Mouse (Mus musculus) intestine, embryonic 15.5 days (tissue): Measurements from ENCODE around the gene Znfx1. TPM values are rescaled to one million over a fixed set of nuclear protein-coding genes. Genes with fewer than 3 reads are reported as not detected.
A peak's percentile ranks its signal among the peaks of the same experiment; 100 is the strongest.

ENCODE experiments used
- ATAC-seq: fragments of 200-750 bp; cut with Nextera tagmentation; 2 replicates; pipeline ENCODE4 v1.8.0; 2017; ENCODE audit warnings: moderate TSS enrichment, moderate library complexity
- H3K27ac ChIP-seq: fragments of 300-500 bp; sonication (generic); 2 replicates; pipeline ENCODE4 v1.5.1; 2015; ENCODE audit warnings: mild to moderate bottlenecking, inconsistent platforms
- H3K27me3 ChIP-seq: fragments of 300-500 bp; sonication (generic); replicated peaks from 2 replicates; pipeline ENCODE4 v1.6.1; 2015; ENCODE audit warnings: inconsistent platforms
- H3K36me3 ChIP-seq: fragments of 300-500 bp; sonication (generic); 2 replicates; pipeline ENCODE4 v1.6.1; 2015; ENCODE audit warnings: inconsistent platforms
- H3K4me1 ChIP-seq: fragments of 300-500 bp; sonication (generic); replicated peaks from 2 replicates; pipeline ENCODE4 v1.6.1; 2015; ENCODE audit warnings: inconsistent platforms
- H3K4me2 ChIP-seq: fragments of 300-500 bp; sonication (generic); replicated peaks from 2 replicates; pipeline ENCODE4 v1.6.1; 2015; ENCODE audit warnings: mild to moderate bottlenecking, inconsistent platforms
- H3K4me3 ChIP-seq: fragments of 300-500 bp; sonication (generic); replicated peaks from 2 replicates; pipeline ENCODE4 v1.5.1; 2015; ENCODE audit warnings: inconsistent platforms
- H3K9ac ChIP-seq: fragments of 300-500 bp; sonication (generic); 2 replicates; pipeline ENCODE4 v1.6.1; 2015; ENCODE audit warnings: inconsistent platforms
- H3K9me3 ChIP-seq: fragments of 300-500 bp; sonication (generic); 2 replicates; pipeline ENCODE4 v1.6.1; 2016; ENCODE audit warnings: inconsistent platforms
- WGBS: fragments of 180-500 bp; shearing (Covaris S2); methylation state at CpG from one replicate; pipeline ENCODE4 v1.1.7; 2015; 5-methylcytosine and 5-hydroxymethylcytosine counted together
- polyA plus RNA-seq: library from polyadenylated mRNA; unstranded; fragments of >200 nt; fragmentation: Nextera tagmentation; extraction: Ambion mirVana; gene quantifications from 2 replicates; pipeline ENCODE4 v1.2.1, GENCODE M21; 2015

Znfx1 gene
- polyA plus RNA-seq, 1 experiment from 2014 or later, result 7.8 TPM

DNA sequence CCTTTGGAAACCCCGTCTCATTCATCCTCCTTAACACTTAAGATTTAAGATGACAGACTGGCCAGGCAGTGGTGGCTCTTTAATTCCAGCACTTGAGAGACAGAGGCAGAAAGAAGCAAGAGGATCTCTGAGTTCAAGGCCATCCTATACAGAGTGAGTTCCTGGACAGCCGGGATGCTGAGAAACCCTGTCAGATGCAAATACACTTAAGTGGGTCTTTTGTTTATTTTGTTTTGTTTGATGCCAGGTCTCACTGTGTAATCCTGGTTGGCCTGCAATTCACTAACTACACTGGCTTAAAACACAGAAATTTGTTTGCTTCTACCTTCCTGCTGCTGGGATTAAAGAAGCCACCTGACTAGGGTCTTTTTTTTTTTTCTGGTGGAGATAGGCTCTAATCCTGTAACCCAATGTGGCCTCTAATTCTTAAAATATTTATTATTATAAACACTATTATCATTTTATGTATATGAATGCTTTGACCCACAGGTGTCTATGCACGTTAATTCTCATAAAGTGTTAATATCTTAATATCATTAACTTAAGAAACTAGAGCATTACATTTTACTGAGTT lies 3.9 kb downstream of the Znfx1 start:
- Histone ChIP-seq H3K4me3 (no peak overlapping the region), H3K9ac (no peak overlapping the region), H3K27me3 (no peaks in the 10 kb centered on the region), H3K36me3 (peaks cover 15% of the 10 kb centered on the region), H3K27ac (0 out of 2 replicates have a peak overlapping the region, but pooled peaks have one; percentile 36), H3K4me2 (no peak overlapping the region), H3K4me1 (peaks cover 25% of the 10 kb centered on the region; the same call in 1 of the 2 replicates), H3K9me3 (no peaks in the 10 kb centered on the region)
- no peak for ATAC-seq
- WGBS, result 53% methylated on average over 3 of the region's 3 CpGs

DNA sequence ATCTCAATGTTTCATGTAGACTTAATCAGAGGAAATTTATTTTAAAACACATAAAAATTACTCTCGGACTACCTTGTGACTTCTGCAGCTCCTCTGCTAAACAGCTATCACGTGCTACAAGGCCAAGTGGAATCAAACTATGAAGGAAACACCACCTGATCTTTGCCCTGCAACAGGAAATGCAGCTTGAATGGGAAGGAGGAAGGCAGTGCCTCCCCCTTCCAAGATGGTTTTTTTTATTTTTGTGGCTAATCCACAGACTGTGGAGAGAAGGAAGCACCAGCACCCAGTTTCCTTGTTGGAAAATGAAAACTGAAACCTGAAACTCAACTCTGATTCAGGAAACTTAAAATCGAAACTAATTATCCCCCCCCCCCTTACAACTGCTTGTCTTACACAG lies 4.6 kb downstream of the Znfx1 start:
- 44% methylated on average over 3 of the region's 3 CpGs for WGBS
- Histone ChIP-seq H3K4me2 (0 out of 2 replicates have a peak overlapping the region, but pooled peaks have one; percentile 21), H3K27ac (peak overlapping the region; percentile 44; the same call in 1 of the 2 replicates), H3K4me1 (peaks cover 28% of the 10 kb centered on the region; the same call in 1 of the 2 replicates), H3K4me3 (no peak overlapping the region), H3K27me3 (no peaks in the 10 kb centered on the region), H3K9ac (no peak overlapping the region), H3K36me3 (peaks cover 15% of the 10 kb centered on the region), H3K9me3 (no peaks in the 10 kb centered on the region)
- no peak for ATAC-seq

DNA sequence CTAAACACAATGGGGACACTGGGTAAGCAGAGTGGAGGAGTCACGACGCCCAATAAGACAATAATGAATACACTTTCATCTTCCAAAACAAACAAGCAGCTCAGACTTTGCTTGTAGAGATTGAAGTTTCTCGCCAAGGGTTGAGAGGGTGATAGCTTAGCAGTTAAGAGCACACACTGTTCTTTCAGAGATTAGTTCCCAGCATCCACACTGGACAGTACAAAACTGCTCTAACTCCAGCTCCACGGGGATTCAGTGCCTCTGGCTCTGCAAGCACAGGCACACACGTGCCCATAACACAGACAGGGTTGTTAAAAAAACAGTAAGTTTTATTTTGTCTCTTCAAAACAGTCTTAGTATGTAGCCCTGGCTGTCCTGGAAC lies 5.9 kb downstream of the Znfx1 start:
- peaks cover 28% of the 10 kb centered on the region; the same call in 1 of the 2 replicates for H3K4me1 ChIP-seq
- peaks cover 15% of the 10 kb centered on the region for H3K36me3 ChIP-seq

DNA sequence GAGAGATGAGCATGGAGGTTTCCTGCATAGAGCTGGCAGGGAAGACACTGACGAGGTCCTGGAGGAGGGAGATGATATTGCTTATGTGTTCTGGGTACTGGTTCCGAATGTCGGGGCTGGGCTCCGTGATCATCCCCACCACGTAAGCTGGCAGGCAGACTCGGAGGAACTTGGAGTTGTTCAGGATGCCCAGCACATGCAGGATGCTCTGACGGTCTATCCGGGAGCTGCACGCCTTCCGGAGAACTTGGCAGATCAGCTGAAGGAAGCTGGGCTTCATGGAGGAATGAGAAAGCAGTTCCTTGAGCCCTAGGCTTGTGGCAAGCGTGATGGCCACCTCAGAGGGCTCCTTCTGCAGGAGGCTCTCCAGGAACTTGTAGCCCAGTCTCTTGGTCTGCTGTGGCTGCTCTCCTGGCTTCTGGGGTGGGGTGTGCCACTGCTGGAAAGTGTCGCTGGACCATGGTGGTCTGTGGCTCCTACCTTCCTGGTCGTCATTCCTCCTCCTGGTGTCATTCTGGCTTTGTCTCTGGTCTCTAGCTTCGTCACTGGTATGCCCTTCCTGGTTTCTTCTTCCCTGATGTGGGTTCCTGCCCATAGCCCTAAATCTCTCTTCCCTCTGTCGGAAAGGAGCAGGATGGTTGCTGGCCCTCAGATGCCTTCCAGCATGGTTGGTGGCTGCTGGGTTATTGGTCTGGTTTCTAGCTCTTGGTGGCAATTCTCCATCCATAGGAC lies 6.4 kb downstream of the Znfx1 start:
- peaks cover 23% of the 10 kb centered on the region; the same call in 1 of the 2 replicates for H3K4me1 ChIP-seq
- no peak overlapping the region for H3K27ac ChIP-seq
- WGBS, result 95% methylated on average over 15 of the region's 15 CpGs
- H3K4me3 ChIP-seq, result no peak overlapping the region
- no peaks in the 10 kb centered on the region for H3K9me3 ChIP-seq
- no peak overlapping the region for H3K9ac ChIP-seq
- ATAC-seq, result no peak
- H3K4me2 ChIP-seq, result no peak overlapping the region
- no peaks in the 10 kb centered on the region for H3K27me3 ChIP-seq
- H3K36me3 ChIP-seq, result peaks cover 15% of the 10 kb centered on the region

More for the DNA sequence above, 5.9 kb downstream of the Znfx1 start:
- 84% methylated on average over 5 of the region's 5 CpGs for WGBS
- Histone ChIP-seq H3K9me3 (no peaks in the 10 kb centered on the region), H3K27ac (no peak overlapping the region), H3K4me3 (no peak overlapping the region), H3K9ac (no peak overlapping the region), H3K27me3 (no peaks in the 10 kb centered on the region), H3K4me2 (no peak overlapping the region)
- no peak for ATAC-seq

DNA sequence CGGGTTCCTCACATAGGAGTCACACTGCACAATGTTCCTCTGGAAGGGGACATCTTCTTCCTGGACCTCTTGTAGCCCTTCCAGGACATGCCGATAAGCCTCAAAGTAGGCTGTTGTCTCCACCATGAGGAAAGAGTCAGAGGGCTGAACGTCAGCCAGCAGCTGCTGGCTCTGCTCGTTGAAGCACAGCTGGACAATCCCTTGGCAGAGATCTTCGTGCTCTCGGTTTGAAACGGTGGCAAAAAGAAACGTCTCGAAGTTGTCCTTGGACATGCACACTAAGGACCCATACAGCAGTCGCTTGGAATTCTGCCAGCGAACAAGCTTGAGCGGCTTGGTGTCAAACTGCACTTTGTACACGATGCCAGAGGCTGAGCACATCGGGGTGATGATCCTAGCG lies 7.4 kb downstream of the Znfx1 start:
- H3K36me3 ChIP-seq, result peaks cover 15% of the 10 kb centered on the region
- H3K4me1 ChIP-seq, result peaks cover 16% of the 10 kb centered on the region; the same call in 1 of the 2 replicates
- no peaks in the 10 kb centered on the region for H3K27me3 ChIP-seq
- no peaks in the 10 kb centered on the region for H3K9me3 ChIP-seq
- H3K9ac ChIP-seq, result no peak overlapping the region
- no peak for ATAC-seq
- H3K27ac ChIP-seq, result no peak overlapping the region
- H3K4me2 ChIP-seq, result no peak overlapping the region
- no peak overlapping the region for H3K4me3 ChIP-seq
- WGBS, result 80% methylated on average over 15 of the region's 15 CpGs

DNA sequence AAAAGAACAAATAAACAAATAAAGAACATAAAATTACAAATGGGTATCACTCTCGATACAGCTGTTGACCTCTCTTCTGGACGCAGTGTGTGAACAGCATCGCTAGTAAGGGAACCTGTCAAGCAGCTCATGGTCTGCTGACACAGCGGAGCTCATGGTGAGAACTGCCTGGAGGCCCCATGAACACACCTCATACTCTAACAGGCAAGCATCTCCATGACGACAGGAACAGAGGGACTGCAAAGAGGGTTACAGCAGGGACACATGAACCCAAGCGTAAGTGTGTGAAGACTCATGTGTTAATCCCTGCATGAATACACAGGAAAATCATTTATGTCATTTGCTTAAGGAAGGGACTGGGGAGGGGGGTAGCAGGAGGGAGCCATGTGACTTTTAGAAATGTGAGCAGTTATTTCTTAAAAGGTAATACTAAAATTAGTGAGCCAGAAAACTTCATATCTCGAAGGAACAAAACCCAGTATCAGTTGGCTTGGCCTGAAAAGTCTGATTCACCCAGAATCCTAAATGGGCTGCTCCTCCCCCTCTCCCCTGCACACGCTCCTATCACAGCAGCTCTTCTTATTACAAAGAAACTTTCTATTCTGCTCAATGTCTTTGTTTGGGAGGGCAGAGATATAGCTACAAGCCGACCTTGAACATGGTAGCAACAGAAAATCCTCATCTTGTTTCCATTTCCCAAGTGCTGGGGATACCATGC lies 9.5 kb downstream of the Znfx1 start:
- WGBS, result 74% methylated on average over 9 of the region's 9 CpGs
- no peak overlapping the region for H3K9ac ChIP-seq
- no peaks in the 10 kb centered on the region for H3K27me3 ChIP-seq
- H3K9me3 ChIP-seq, result no peaks in the 10 kb centered on the region
- no peak for ATAC-seq
- H3K4me2 ChIP-seq, result no peak overlapping the region
- H3K4me3 ChIP-seq, result no peak overlapping the region
- H3K27ac ChIP-seq, result no peak overlapping the region
- H3K4me1 ChIP-seq, result peaks cover 8% of the 10 kb centered on the region; the same call in 1 of the 2 replicates
- peaks cover 15% of the 10 kb centered on the region for H3K36me3 ChIP-seq

DNA sequence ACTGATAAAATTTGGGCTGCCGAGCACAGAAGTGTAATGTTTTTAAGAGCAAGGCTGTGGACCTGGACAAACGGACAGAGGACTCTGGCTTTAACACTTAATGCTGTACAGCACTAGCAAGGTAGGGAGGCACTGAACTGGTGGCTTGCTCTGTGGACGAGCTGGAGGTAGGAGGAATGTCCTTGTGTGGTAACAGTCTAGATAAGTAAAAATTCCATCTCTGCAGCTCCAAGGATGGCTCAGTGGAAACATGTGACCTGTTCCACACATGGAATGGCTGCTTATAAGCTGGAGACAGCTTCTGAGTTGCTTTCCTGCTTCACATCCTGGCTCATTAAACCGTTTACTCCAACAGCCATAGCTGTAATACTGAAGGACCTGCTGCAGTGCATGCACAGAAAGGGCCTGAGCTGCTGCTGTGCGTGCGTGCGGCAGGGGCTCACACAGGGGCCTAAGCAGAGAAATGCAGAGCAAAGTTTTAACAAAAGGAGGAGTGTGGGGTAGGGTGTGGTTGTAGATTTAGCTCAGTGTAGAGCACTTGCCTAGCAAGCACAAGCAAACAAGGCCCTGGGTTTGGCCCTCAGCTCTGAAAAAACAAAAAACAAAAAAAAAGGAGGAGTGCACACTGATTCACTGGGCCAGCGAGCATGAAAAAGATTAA lies 14.0 kb downstream of the Znfx1 start:
- Histone ChIP-seq H3K4me1 (0 out of 2 replicates have a peak, but pooled peaks cover 3% of the 10 kb centered on the region), H3K4me3 (no peak overlapping the region), H3K4me2 (no peak overlapping the region), H3K9me3 (no peaks in the 10 kb centered on the region), H3K27ac (no peak overlapping the region), H3K9ac (no peak overlapping the region), H3K27me3 (no peaks in the 10 kb centered on the region), H3K36me3 (peaks cover 19% of the 10 kb centered on the region)
- ATAC-seq, result no peak
- 87% methylated on average over 8 of the region's 8 CpGs for WGBS

DNA sequence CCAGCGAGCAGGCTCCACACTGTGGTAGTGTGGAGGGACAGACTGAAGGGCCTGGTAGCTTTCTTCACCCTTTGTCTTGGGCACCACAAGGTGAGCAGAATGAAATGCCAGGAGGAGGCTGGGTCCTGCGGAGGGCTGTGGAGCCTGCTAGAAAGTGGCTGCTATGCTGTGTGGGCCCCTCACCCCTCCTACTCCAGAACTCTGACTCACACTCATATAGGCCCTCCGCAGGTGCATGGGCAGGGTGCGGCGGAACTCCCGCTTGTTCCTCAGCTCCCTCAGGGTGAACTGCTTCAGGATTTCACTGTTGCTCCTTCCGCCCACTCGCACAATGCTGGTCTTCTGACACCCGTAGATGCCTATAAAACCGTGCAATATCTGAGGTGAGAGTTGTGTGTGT lies 14.6 kb downstream of the Znfx1 start:
- no peaks in the 10 kb centered on the region for H3K9me3 ChIP-seq
- no peaks in the 10 kb centered on the region for H3K27me3 ChIP-seq
- H3K36me3 ChIP-seq, result peaks cover 23% of the 10 kb centered on the region
- H3K9ac ChIP-seq, result no peak overlapping the region
- H3K4me2 ChIP-seq, result no peak overlapping the region
- ATAC-seq, result peak; percentile 62
- 88% methylated on average over 10 of the region's 10 CpGs for WGBS
- H3K4me1 ChIP-seq, result no peaks in the 10 kb centered on the region
- H3K27ac ChIP-seq, result no peak overlapping the region
- H3K4me3 ChIP-seq, result no peak overlapping the region

DNA sequence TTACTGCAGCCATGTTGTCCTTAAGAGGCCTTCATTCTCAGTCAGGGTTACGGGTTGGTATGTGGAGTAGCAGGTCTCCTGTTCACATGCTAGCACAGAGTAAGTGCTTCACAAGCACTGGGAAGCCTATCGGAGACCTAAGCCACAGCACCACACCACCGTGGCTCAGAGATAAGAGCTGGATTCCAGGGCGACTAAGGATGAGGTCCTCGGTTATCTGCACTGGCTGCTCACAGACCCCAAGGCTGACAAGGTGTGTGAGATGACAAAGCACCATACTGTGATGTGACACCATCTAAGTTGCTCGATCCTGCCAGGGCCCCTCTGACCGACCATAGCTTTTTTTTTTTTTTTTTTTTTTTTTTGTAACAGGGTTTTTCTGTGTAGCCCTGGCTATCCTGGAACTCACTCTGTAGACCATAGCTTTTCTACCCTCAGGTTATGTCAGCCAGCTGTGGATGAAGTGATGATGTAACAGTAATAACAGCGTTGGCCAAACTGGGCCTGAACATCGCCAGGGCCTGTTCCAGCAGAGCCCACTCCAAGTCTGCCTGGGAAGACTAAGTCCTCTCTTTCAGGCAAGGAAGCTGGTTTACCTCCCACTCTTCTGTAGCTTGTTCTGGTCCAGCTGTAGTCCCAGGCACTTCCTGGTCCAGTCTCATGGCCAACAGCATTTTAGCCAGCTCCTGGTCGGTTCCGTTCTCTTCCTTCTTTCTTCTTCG lies 19.3 kb downstream of the Znfx1 start:
- peak; percentile 82 for ATAC-seq

DNA sequence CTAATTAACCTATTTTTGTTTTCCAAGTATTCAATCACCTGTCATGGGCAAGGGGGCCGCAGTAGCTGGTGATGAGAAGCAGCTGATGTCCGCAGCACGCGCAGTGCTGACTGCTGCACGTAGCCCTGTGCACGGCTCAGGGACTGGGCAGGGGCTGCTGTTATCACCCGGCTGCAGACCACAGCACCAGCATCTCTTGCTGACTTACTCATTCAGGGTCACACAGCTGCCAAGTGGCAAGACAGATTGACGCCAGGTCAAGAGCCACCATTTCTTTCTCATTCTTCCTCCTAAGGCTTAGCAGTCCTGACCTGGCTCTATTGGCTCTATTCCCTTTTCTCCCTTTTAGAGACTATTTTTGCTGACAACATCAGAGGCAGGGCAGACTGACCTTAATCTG lies 23.4 kb downstream of the Znfx1 start:
- ATAC-seq, result no peak; the same call in 1 of the 2 replicates
- Histone ChIP-seq H3K27ac (no peak overlapping the region), H3K9me3 (no peaks in the 10 kb centered on the region), H3K4me2 (no peak overlapping the region), H3K9ac (no peak overlapping the region), H3K4me3 (no peak overlapping the region), H3K27me3 (no peaks in the 10 kb centered on the region), H3K4me1 (no peaks in the 10 kb centered on the region), H3K36me3 (peaks cover 77% of the 10 kb centered on the region)
- 81% methylated on average over 8 of the region's 8 CpGs for WGBS

More for the DNA sequence above, 19.3 kb downstream of the Znfx1 start:
- H3K4me1 ChIP-seq, result no peaks in the 10 kb centered on the region
- no peaks in the 10 kb centered on the region for H3K9me3 ChIP-seq
- H3K4me2 ChIP-seq, result no peak overlapping the region
- H3K27ac ChIP-seq, result no peak overlapping the region
- no peak overlapping the region for H3K4me3 ChIP-seq
- H3K9ac ChIP-seq, result no peak overlapping the region
- no peaks in the 10 kb centered on the region for H3K27me3 ChIP-seq
- 87% methylated on average over 12 of the region's 12 CpGs for WGBS
- peaks cover 62% of the 10 kb centered on the region for H3K36me3 ChIP-seq

DNA sequence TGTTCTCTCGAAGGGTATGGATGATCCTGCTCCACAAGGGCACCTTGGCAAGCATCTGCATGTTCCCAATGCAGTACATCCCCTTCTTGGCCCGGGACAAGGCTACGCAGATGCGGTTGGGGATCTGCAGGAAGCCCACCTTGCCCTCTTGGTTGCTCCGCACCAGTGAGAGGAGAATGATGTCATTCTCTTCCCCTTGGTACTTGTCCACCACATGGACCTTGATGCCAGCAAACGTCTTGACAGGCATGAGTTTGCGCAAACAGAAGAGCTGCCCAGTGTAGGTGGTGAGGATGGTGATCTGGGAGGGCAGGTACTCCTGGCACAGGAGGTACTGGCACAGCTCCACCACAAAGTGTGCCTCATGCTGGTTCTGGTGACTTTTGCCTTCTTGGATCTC lies 24.1 kb downstream of the Znfx1 start:
- no peak for ATAC-seq
- Histone ChIP-seq H3K9me3 (no peaks in the 10 kb centered on the region), H3K4me2 (no peak overlapping the region), H3K4me3 (no peak overlapping the region), H3K4me1 (no peaks in the 10 kb centered on the region), H3K9ac (no peak overlapping the region), H3K27ac (no peak overlapping the region), H3K36me3 (peaks cover 75% of the 10 kb centered on the region), H3K27me3 (no peaks in the 10 kb centered on the region)
- WGBS, result 93% methylated on average over 7 of the region's 7 CpGs
